Mouse (Mus musculus) urinary bladder, postnatal 4 days (tissue): ENCODE results near the gene Gpx8.
"Not testable (repeated sequence)": the region's sequence is repeated elsewhere in the genome, so short reads cannot be mapped to it uniquely, and the experiment has no call there.

ENCODE experiments used
- DNase-seq, 2 experiments: peaks; one replicate each; pipeline ENCODE4 v3.0.0; 2021 to 2022; ENCODE audit warnings: low spot score in 2 of 2

Gene Gpx8

GRCm38 (mm10) chr13:113023274-113024143, 22.7 kb downstream of the Gpx8 start:
- DNase-seq: no peak

- no peak for DNase-seq
These were observed 23.7 kb downstream of the Gpx8 start for GRCm38 (mm10) chr13:113022467-113022866.

- DNase-seq: no peak
These were observed 24.7 kb downstream of the Gpx8 start for GRCm38 (mm10) chr13:113021521-113021920.

- not testable (repeated sequence) for DNase-seq
These were observed 32.8 kb downstream of the Gpx8 start for GRCm38 (mm10) chr13:113013174-113013953.

GRCm38 (mm10) chr13:113012683-113013082, 33.5 kb downstream of the Gpx8 start:
- no peak for DNase-seq

- no peak for DNase-seq
These were observed 45.5 kb downstream of the Gpx8 start for GRCm38 (mm10) chr13:113000576-113001318.

- DNase-seq: no peak
These were observed 46.1 kb downstream of the Gpx8 start for GRCm38 (mm10) chr13:113000090-113000489.

GRCm38 (mm10) chr13:112998427-112999201, 47.6 kb downstream of the Gpx8 start:
- DNase-seq: no peak

GRCm38 (mm10) chr13:112997369-112997768, 48.8 kb downstream of the Gpx8 start:
- DNase-seq: no peak

- no peak for DNase-seq
These were observed 49.8 kb downstream of the Gpx8 start for GRCm38 (mm10) chr13:112996407-112996806.

- no peak for DNase-seq
These were observed 52.0 kb downstream of the Gpx8 start for GRCm38 (mm10) chr13:112994191-112994590.

- DNase-seq: no peak
These were observed 52.6 kb downstream of the Gpx8 start, which contains the start of gene Mcidas for GRCm38 (mm10) chr13:112993531-112994152. Mcidas (plus strand) TSS chr13:112993845.
